16 mouse cellular contexts compared by ENCODE assay signal in the genomic region with DNA sequence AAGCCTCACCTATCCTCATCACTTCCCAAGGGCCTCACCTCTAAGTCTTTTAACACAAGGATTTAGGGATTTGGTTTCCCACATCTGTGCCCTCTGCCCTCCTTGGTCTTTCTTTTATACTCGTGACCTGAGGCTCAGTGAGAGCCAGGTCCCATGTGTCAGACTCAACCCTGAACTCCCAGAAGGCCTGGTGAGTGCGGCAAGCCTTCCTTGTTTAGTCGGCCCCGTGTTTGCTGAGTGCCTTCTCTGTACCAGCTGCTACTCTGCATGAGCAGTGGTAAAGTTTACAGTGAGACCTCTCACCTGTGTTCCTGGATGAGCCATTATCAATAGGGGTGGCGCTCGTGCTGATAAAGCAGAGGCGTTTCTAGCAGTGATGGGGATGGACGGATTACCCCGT.
"Had no signal": no experiment of that assay in that cellular context is flagged by ENCODE, and none has a peak within 500 bp of the region (broad histone marks: within the 10 kb centered on the region; RNA-seq: fewer than 3 reads in every experiment).

No protein-coding gene starts in this region.

- H3K27ac ChIP-seq: kidney, postnatal 0 days; layer of hippocampus, adult 2 months; liver, embryonic 13.5 days; neural tube, embryonic 13.5 days; stomach, embryonic 15.5 days had no signal

- H3K9me3 ChIP-seq: liver, embryonic 13.5 days; neural tube, embryonic 13.5 days; stomach, embryonic 15.5 days had no signal

- H3K4me3 ChIP-seq: layer of hippocampus, adult 2 months; liver, embryonic 13.5 days; myocyte; neural tube, embryonic 13.5 days; stomach, embryonic 15.5 days had no signal

- ATAC-seq: midbrain, embryonic 16.5 days had no signal

- H3K36me3 ChIP-seq: liver, embryonic 13.5 days; neural tube, embryonic 13.5 days; stomach, embryonic 15.5 days had no signal

- DNase-seq: kidney, postnatal 25 days; layer of hippocampus, adult 9-11 months; liver, embryonic 13.5 days; lung, adult 2 months; lung, postnatal 14 days; lung, postnatal 4 days; retina, postnatal 1 day; right cerebral cortex, postnatal 25 days; thymus, postnatal 25 days had no signal

- H3K9ac ChIP-seq: liver, embryonic 13.5 days; neural tube, embryonic 13.5 days; stomach, embryonic 15.5 days had no signal

- H3K4me2 ChIP-seq: liver, embryonic 13.5 days; midbrain, embryonic 11.5 days; neural tube, embryonic 13.5 days; stomach, embryonic 15.5 days had no signal

- H3K27me3 ChIP-seq: liver, embryonic 13.5 days; neural tube, embryonic 13.5 days; stomach, embryonic 15.5 days had no signal
